Mouse (Mus musculus) intestine, embryonic 16.5 days (tissue): ENCODE data around the gene Dnaja2. TPM values are rescaled to one million over a fixed set of nuclear protein-coding genes. Genes with fewer than 3 reads are reported as not detected.

Experiments used
- polyA plus RNA-seq: library from polyadenylated mRNA; unstranded; fragments of >200 nt; fragmentation: Nextera tagmentation; extraction: Ambion mirVana; gene quantifications from 2 replicates; pipeline ENCODE4 v1.2.1, GENCODE M21; 2015

The Dnaja2 gene
- polyA plus RNA-seq, 1 experiment from 2014 or later = 149 TPM

Other genes starting within 250 kb of the Dnaja2 start
- gene Mylk3, start 169.0 kb downstream of the Dnaja2 start, polyA plus RNA-seq = 17.8 and 19.9 TPM in 2 replicates
- 32.6 and 33.2 TPM in 2 replicates for gene 4921524J17Rik, start 122.5 kb downstream of the Dnaja2 start, polyA plus RNA-seq
- 12.0 and 12.4 TPM in 2 replicates for gene Gpt2, start 62.8 kb downstream of the Dnaja2 start, polyA plus RNA-seq
- gene Neto2, start 145.6 kb upstream of the Dnaja2 start, polyA plus RNA-seq = 3.0 and 3.6 TPM in 2 replicates